ENCODE assay signal across 7 mouse cellular contexts in the genomic region with DNA sequence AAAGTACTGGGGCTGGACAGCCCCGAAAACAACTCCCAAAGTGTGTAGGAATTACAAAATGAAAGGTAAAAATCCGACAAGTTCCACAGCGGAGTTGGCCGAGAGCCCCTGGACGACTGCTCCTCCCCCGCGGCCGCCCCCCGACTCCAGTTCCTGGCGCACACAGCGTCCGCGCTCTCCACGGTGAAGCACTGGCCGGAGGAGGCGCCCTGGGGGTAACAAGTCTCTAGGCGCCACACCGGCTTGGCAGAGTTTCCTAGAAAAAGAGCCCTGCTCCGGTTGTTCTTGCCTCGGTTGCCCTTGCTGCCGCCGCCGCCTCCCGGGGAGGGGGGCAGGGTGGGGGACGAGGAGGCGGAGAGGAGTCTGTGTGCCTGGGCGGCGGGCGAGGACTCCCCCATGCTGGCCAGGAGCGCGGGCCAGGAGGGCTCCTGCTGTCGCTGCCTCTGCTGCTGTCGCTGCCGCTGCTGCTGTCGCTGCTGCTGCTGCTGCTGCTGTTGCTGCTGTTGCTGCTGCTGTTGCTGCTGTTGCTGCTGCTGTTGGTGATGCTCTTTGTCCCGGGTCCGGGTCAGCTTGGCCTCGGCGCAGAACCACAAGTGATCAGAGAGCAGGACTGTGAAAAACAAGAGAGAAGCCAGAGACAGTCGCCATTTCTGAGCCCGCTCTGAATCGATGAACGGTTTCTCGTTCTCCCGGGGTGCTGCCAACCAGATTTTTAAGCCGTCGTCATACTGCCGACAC. TPM values are rescaled to one million over a fixed set of nuclear protein-coding genes. Genes with fewer than 3 reads are reported as not detected.
A peak's percentile ranks its signal among the peaks of the same experiment; 100 is the strongest.
DNase-seq lines count a peak whose midpoint lies in the region; ATAC-seq and TF ChIP-seq lines count a peak whose summit lies in the region.

No protein-coding gene starts in this region.

- peak overlapping the region; percentile 87 for H3K9ac ChIP-seq in hindbrain, embryonic 13.5 days
- no peak overlapping the region for H3K9ac ChIP-seq in limb, embryonic 11.5 days (ENCODE audit: low read length)

- H3K4me1 ChIP-seq in cortical plate, adult 2 months (ENCODE audit: control insufficient read depth, insufficient read depth, low read length), result peaks cover 2% of the 10 kb centered on the region
- H3K4me1 ChIP-seq in hindbrain, embryonic 13.5 days (replicated peaks), result peaks cover 36% of the 10 kb centered on the region
- H3K4me1 ChIP-seq in limb, embryonic 11.5 days (ENCODE audit: control insufficient read depth, insufficient read depth, low read length), result peaks cover 8% of the 10 kb centered on the region; the same call in 1 of the 2 replicates

- peak overlapping the region; percentile 89 for H3K4me3 ChIP-seq in cortical plate, adult 2 months (ENCODE audit: insufficient read depth, low read length)
- peak overlapping the region; percentile 81 for H3K4me3 ChIP-seq in hindbrain, embryonic 13.5 days
- peak overlapping the region; percentile 46 for H3K4me3 ChIP-seq in limb, embryonic 11.5 days (ENCODE audit: low read depth, low read length)

- ATAC-seq in hindbrain, embryonic 13.5 days (ENCODE audit: low FRiP score), result peak; percentile 33; the same call in 1 of the 2 replicates
- ATAC-seq in limb, embryonic 11.5 days (ENCODE audit: insufficient number of reproducible peaks, low FRiP score, low TSS enrichment, low read depth), result no peak

- peak overlapping the region; percentile 95 for H3K27ac ChIP-seq in cortical plate, adult 2 months (ENCODE audit: insufficient read depth, low read length)
- H3K27ac ChIP-seq in hindbrain, embryonic 13.5 days, result peak overlapping the region; percentile 93
- no peak overlapping the region for H3K27ac ChIP-seq in limb, embryonic 11.5 days (replicated peaks; ENCODE audit: low read depth, low read length)

- WGBS in hindbrain, embryonic 13.5 days, result under 1% methylated on average over 48 of the region's 48 CpGs
- under 1% methylated on average over 41 of the region's 48 CpGs for WGBS in limb, embryonic 11.5 days

- TF ChIP-seq CTCF in cortical plate, adult 2 months (IDR thresholded peaks at IDR 0.05; ENCODE audit: extremely low read depth, insufficient read depth, low read length), result no peak

- no peaks in the 10 kb centered on the region for H3K36me3 ChIP-seq in hindbrain, embryonic 13.5 days
- H3K36me3 ChIP-seq in limb, embryonic 11.5 days (ENCODE audit: control insufficient read depth, insufficient read depth, low read length), result no peaks in the 10 kb centered on the region

- H3K4me2 ChIP-seq in hindbrain, embryonic 13.5 days, result peak overlapping the region; percentile 86
- peak overlapping the region; percentile 83 for H3K4me2 ChIP-seq in limb, embryonic 11.5 days (ENCODE audit: low read depth, severe bottlenecking)

- TF ChIP-seq POLR2A in cortical plate, adult 2 months (IDR thresholded peaks at IDR 0.05; ENCODE audit: extremely low read depth, insufficient read depth, low read length), result no peak

- peak; percentile 4 for DNase-seq in ovary, postnatal 36 days (ENCODE audit: low spot score)
- DNase-seq in ovary, postnatal 14 days (ENCODE audit: low spot score), result no peak
- peak; percentile 47 for DNase-seq in limb, embryonic 11.5 days (ENCODE audit: low spot score)
- DNase-seq in retina, postnatal 7 days (ENCODE audit: low read depth, low spot score), result peak; percentile 20
- no peak for DNase-seq in B cell, adult 2 months

- no peaks in the 10 kb centered on the region for H3K9me3 ChIP-seq in hindbrain, embryonic 13.5 days
- no peaks in the 10 kb centered on the region for H3K9me3 ChIP-seq in limb, embryonic 11.5 days (ENCODE audit: control insufficient read depth, low read length)

- peaks cover 4% of the 10 kb centered on the region; the same call in 1 of the 2 replicates for H3K27me3 ChIP-seq in hindbrain, embryonic 13.5 days
- H3K27me3 ChIP-seq in limb, embryonic 11.5 days (ENCODE audit: control insufficient read depth, insufficient read depth, low read length), result peaks cover 45% of the 10 kb centered on the region

RNA-seq across cellular contexts. Expression of a gene that starts 0.5 kb away (rescaled TPM):
- polyA plus RNA-seq in cortical plate, adult 2 months (2012; rRNA removed), result 60.2 and 68.2 TPM in 2 replicates
- 26.4 and 26.6 TPM in 2 replicates for polyA plus RNA-seq in hindbrain, embryonic 13.5 days (2015; fragmentation: Nextera tagmentation; extraction: Ambion mirVana)
- 0.15 and 0.33 TPM in 2 replicates for polyA plus RNA-seq in limb, embryonic 11.5 days (2014; fragmentation: Nextera tagmentation; extraction: Ambion mirVana)

Comparison
In these comparisons a context has a peak if more than half of its experiments do, and no peak if none do; other contexts are left out.
1. DNase-seq: peak in ovary, postnatal 36 days (single experiment), limb, embryonic 11.5 days (single experiment) and retina, postnatal 7 days (single experiment); none in ovary, postnatal 14 days (single experiment) and B cell, adult 2 months (0 of 2).
2. RNA of a gene that starts 0.5 kb away (polyA plus RNA-seq): 60.2 to 68.2 TPM in cortical plate, adult 2 months and 26.4 to 26.6 TPM in hindbrain, embryonic 13.5 days; 0.15 to 0.33 TPM in limb, embryonic 11.5 days; every median in the first group is over 10 times any median in the second.
3. Peak in every context shown above with its lines, with median percentiles within 50 percentile points of each other: H3K4me3 ChIP-seq.